Mouse (Mus musculus): ENCODE results near the gene Gsta1. TPM values are rescaled to one million over a fixed set of nuclear protein-coding genes. Genes with fewer than 3 reads are reported as not detected.
"Not testable (repeated sequence)": the region's sequence is repeated elsewhere in the genome, so short reads cannot be mapped to it uniquely, and the experiment has no call there.

The Gsta1 gene
- not detected in 2 replicates for polyA plus RNA-seq (2014; fragmentation: Nextera tagmentation; extraction: Ambion mirVana)

DNA sequence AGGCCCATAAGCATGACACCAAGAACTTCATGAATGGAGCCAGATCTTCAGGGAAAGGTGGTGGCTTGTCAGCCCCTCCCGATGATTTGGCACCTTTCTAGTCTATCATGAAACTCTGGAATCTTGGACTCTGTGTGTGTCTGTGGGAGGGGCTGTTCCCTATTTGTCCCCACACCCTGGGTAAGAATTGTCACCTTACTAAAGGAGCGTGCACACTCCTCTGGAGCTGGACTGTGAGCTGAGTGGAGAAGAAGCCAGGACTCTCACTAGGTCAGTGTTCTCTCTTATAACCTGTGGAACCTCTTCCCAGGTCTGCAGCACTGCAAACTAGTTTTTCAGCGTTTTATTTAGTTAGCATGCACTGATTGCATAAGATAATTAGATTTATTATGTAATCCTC, at the start of gene Gsta1:
Gsta1 (plus strand) TSS at position 196 of the 400 bp plus-strand sequence.
- H3K9me3 ChIP-seq (ENCODE audit: control insufficient read depth, low read length); H3K4me1 ChIP-seq (ENCODE audit: control insufficient read depth, insufficient read depth, low read length); H3K27me3 ChIP-seq (ENCODE audit: control insufficient read depth, insufficient read depth, low read length); H3K36me3 ChIP-seq (ENCODE audit: control insufficient read depth, insufficient read depth, low read length); H3K4me2 ChIP-seq (ENCODE audit: low read depth, low read length); H3K4me3 ChIP-seq (ENCODE audit: low read depth, low read length); H3K27ac ChIP-seq (ENCODE audit: low read depth, low read length); H3K9ac ChIP-seq (replicated peaks; ENCODE audit: low read depth, low read length); ATAC-seq (ENCODE audit: low read depth): not testable (repeated sequence)
- WGBS = 83% methylated on average over 1 of the region's 3 CpGs

DNA sequence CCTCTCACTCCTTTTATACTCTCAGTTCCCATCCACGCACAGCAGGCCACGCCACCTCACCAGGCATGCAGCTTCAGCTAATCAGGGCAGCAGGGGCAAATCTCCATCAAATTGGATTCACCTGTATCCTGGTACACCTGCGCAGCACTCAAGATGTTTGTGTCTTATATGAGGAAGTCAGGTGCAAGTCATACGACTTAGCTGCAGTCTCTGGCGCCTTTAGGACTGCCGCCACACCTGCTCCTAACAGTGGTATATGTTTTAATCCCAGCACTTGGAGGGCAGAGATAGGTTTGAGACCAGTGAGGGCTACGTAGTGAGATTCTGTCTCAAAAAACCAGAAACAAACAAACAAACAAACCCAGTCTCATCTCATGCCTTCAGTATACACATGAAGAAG, 48.0 kb upstream of the Gsta1 start, which contains the start of gene Gsta4:
Gsta4 (plus strand) TSS at position 301 of the 400 bp plus-strand sequence.
- H3K4me2 ChIP-seq (ENCODE audit: low read depth, low read length); H3K4me3 ChIP-seq (ENCODE audit: low read depth, low read length); ATAC-seq (ENCODE audit: low read depth); H3K36me3 ChIP-seq (ENCODE audit: control insufficient read depth, insufficient read depth, low read length); H3K9me3 ChIP-seq (ENCODE audit: control insufficient read depth, low read length); H3K27ac ChIP-seq (ENCODE audit: low read depth, low read length); H3K9ac ChIP-seq (replicated peaks; ENCODE audit: low read depth, low read length); H3K4me1 ChIP-seq (ENCODE audit: control insufficient read depth, insufficient read depth, low read length); H3K27me3 ChIP-seq (ENCODE audit: control insufficient read depth, insufficient read depth, low read length): not testable (repeated sequence)
- 98% methylated on average over 4 of the region's 7 CpGs for WGBS

DNA sequence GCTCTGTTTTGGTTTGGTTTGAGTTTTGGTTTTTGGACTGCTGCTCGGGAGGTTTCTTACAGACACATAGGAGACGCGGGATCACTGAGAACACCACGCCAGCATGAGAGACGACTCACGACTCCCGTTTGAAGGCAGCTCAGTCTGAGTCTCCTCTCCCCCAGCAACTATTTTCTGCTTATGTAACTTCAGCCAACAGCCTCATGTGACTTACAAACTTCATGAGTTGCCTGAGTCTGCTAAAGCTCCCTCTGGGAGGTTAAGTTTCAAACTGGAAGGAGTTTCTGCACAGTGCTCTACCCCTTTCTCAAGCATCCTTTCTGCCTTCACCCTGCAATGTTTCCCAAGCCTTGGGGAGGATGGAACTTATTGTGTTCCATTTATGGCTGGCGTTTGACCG, 44.8 kb upstream of the Gsta1 start:
- 91% methylated on average over 9 of the region's 9 CpGs for WGBS
- Histone ChIP-seq H3K36me3 (ENCODE audit: control insufficient read depth, insufficient read depth, low read length) (no peaks in the 10 kb centered on the region), H3K4me2 (ENCODE audit: low read depth, low read length) (no peak overlapping the region), H3K27me3 (ENCODE audit: control insufficient read depth, insufficient read depth, low read length) (no peaks in the 10 kb centered on the region), H3K4me3 (ENCODE audit: low read depth, low read length) (no peak overlapping the region), H3K27ac (ENCODE audit: low read depth, low read length) (no peak overlapping the region), H3K4me1 (ENCODE audit: control insufficient read depth, insufficient read depth, low read length) (peaks cover 3% of the 10 kb centered on the region; the same call in 1 of the 2 replicates), H3K9me3 (ENCODE audit: control insufficient read depth, low read length) (no peaks in the 10 kb centered on the region), H3K9ac (replicated peaks; ENCODE audit: low read depth, low read length) (no peak overlapping the region)
- ATAC-seq (ENCODE audit: low read depth) = no peak

DNA sequence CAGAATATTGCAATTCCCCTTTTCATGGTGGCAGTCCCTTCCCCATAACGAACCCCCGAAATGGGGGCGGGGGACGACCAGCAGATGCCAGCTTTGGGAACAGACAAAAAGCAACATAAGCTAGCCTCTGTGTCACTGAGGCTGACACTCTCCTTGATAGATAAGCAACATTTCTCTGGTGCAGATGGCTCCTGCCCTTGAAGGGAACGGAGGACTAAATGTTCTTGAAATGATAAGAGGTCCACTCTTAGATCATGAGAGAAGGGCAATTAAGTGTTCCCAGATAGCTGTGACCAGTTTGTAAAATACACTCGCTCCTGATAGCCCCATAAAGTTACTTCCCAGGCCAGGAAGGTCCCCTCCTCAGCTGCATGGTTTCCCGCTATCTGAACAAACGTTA, 41.5 kb upstream of the Gsta1 start:
- 82% methylated on average over 8 of the region's 8 CpGs for WGBS
- no peak overlapping the region for H3K9ac ChIP-seq (replicated peaks; ENCODE audit: low read depth, low read length)
- no peak for ATAC-seq (ENCODE audit: low read depth)

DNA sequence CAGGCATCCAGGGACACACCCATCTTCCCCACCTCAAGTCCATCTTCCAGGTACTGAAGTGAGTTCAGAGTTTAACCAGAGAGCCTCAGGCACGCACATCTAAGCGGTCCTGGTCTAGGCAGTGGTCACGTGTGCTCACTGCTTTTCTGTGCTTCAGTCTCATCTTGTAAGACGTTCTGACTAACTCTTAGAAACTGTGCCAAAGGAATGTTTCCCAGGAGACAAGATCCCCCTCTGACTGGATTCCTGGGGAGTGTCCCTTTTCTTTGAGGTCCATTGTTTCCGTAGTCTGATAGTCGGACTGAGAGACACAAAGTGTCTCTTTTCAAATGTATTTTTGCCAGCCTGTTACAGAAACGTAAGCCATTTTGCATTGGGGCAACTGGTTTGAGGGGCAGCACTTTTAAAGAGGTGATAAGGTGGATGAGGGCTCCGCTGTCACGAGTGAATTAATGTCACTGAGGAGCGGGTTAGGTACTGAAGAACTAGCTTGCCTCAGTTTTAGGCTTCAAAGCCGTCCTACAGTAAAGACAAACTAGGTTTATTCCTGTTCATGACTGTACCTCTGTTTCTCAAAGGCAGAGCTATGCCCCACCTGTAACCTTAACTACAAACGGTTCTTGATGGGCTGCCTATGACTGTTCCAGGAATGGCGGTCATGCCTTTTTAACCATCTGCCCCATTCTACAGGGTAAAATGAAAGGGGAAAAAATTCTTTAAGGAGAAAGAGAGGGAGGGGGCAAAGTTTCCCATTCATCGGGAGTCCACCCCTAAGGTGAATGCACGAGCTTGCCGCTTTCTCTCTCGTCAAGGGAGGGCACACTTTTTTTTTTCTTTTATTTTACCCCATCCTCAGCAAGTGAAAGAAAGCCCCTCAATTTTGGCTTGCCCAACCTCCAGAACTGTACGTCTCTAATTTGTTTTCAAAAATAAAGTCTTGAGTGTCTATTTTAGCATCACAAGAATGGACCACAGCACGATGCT, 39.5 kb upstream of the Gsta1 start:
- Histone ChIP-seq H3K4me1 (ENCODE audit: control insufficient read depth, insufficient read depth, low read length) (peaks cover 8% of the 10 kb centered on the region; the same call in 1 of the 2 replicates), H3K4me3 (ENCODE audit: low read depth, low read length) (peak overlapping the region; percentile 32), H3K9ac (replicated peaks; ENCODE audit: low read depth, low read length) (no peak overlapping the region; the same call in 1 of the 2 replicates), H3K4me2 (ENCODE audit: low read depth, low read length) (peak overlapping the region; percentile 62), H3K27ac (ENCODE audit: low read depth, low read length) (no peak overlapping the region), H3K27me3 (ENCODE audit: control insufficient read depth, insufficient read depth, low read length) (no peaks in the 10 kb centered on the region), H3K36me3 (ENCODE audit: control insufficient read depth, insufficient read depth, low read length) (no peaks in the 10 kb centered on the region), H3K9me3 (ENCODE audit: control insufficient read depth, low read length) (no peaks in the 10 kb centered on the region)
- ATAC-seq (ENCODE audit: low read depth) = peak; percentile 38; the same call in 1 of the 2 replicates
- 1% methylated on average over 19 of the region's 19 CpGs for WGBS

More for the DNA sequence above, 41.5 kb upstream of the Gsta1 start:
- Histone ChIP-seq H3K36me3 (ENCODE audit: control insufficient read depth, insufficient read depth, low read length) (no peaks in the 10 kb centered on the region), H3K4me1 (ENCODE audit: control insufficient read depth, insufficient read depth, low read length) (peaks cover 8% of the 10 kb centered on the region; the same call in 1 of the 2 replicates), H3K27ac (ENCODE audit: low read depth, low read length) (no peak overlapping the region), H3K9me3 (ENCODE audit: control insufficient read depth, low read length) (no peaks in the 10 kb centered on the region), H3K4me3 (ENCODE audit: low read depth, low read length) (no peak overlapping the region), H3K4me2 (ENCODE audit: low read depth, low read length) (no peak overlapping the region), H3K27me3 (ENCODE audit: control insufficient read depth, insufficient read depth, low read length) (no peaks in the 10 kb centered on the region)

DNA sequence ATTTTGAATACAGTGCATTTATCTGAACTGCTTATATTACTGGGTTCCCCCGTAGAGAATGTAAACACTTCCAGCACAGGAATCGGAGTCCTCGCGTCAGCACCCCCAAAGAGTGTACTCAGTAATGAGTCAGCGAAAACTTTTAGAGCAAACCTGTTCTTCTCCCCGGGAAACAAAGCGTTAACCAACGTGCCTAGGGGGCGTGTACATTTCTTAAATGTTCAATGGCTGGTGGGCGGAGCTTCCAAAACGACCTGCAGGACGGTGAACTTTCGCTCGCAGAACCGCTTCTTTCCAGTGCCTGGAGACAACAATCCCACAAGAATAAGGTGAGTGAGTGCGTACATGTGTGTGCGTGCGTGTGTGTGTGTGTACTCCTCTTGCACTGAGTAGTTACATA, 38.7 kb upstream of the Gsta1 start:
- H3K36me3 ChIP-seq (ENCODE audit: control insufficient read depth, insufficient read depth, low read length) = no peaks in the 10 kb centered on the region
- under 1% methylated on average over 18 of the region's 18 CpGs for WGBS
- H3K27me3 ChIP-seq (ENCODE audit: control insufficient read depth, insufficient read depth, low read length) = no peaks in the 10 kb centered on the region
- H3K4me3 ChIP-seq (ENCODE audit: low read depth, low read length) = peak overlapping the region; percentile 32
- ATAC-seq (ENCODE audit: low read depth) = peak; percentile 36; the same call in 1 of the 2 replicates
- peak overlapping the region; percentile 62 for H3K4me2 ChIP-seq (ENCODE audit: low read depth, low read length)
- H3K9ac ChIP-seq (replicated peaks; ENCODE audit: low read depth, low read length) = no peak overlapping the region; the same call in 1 of the 2 replicates
- no peaks in the 10 kb centered on the region for H3K9me3 ChIP-seq (ENCODE audit: control insufficient read depth, low read length)
- H3K27ac ChIP-seq (ENCODE audit: low read depth, low read length) = no peak overlapping the region
- peaks cover 8% of the 10 kb centered on the region; the same call in 1 of the 2 replicates for H3K4me1 ChIP-seq (ENCODE audit: control insufficient read depth, insufficient read depth, low read length)

DNA sequence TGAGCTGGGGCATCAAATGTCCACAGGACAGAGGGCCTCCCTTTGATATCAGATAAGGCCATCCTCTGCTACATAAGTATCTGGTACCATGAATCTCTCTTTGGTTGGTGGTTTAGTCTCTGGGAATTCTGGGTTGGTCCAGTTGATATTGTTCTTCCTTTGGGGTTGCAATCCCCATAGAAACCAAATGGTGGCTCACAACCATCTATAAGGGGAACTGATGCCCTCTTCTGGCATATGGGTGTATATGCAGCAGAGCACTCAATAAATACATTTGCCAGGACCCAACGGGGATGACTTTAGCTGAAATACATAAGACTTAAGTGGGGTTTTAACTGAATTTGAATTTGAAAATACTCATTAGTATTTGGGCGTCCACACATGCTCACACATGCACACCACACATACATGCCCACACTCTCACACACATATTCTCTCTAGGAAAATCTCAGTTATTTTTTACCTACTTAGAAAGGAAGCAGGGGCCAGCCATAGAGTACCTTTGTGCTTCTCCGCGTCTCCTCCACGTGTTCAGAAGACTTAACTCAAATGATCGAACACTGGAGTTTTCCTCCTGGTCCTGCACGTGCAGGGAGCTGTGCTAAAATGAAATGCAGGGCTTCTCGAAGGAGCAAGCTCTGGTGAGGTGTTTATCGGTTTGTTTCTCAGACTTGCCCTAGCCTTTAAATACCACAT, 36.4 kb upstream of the Gsta1 start:
- peak; percentile 31; the same call in 1 of the 2 replicates for ATAC-seq (ENCODE audit: low read depth)
- Histone ChIP-seq H3K4me3 (ENCODE audit: low read depth, low read length) (no peak overlapping the region), H3K9ac (replicated peaks; ENCODE audit: low read depth, low read length) (no peak overlapping the region), H3K4me1 (ENCODE audit: control insufficient read depth, insufficient read depth, low read length) (peaks cover 8% of the 10 kb centered on the region; the same call in 1 of the 2 replicates), H3K36me3 (ENCODE audit: control insufficient read depth, insufficient read depth, low read length) (no peaks in the 10 kb centered on the region), H3K27ac (ENCODE audit: low read depth, low read length) (no peak overlapping the region), H3K4me2 (ENCODE audit: low read depth, low read length) (no peak overlapping the region), H3K27me3 (ENCODE audit: control insufficient read depth, insufficient read depth, low read length) (no peaks in the 10 kb centered on the region), H3K9me3 (ENCODE audit: control insufficient read depth, low read length) (no peaks in the 10 kb centered on the region)
- 49% methylated on average over 9 of the region's 9 CpGs for WGBS

DNA sequence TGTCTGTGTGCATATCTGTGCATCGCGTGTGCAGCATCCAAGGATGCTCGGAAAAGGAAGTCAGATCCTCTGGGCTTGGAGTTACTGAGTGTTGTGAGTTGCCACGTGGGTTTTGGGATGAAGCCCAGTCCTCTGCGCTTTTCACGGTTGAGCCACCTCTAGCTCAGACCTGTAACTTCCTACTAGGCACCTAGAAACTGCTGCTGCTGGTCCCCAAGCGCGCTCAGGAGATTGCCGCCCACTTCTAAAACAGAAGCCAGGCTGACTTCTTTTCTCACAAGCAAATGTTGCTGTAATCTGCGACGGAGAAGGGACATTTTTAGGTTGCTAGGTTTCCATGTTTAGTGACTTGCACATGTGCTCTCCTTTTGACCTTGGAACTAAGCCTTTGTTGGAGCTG, 35.4 kb upstream of the Gsta1 start:
- Histone ChIP-seq H3K9me3 (ENCODE audit: control insufficient read depth, low read length) (no peaks in the 10 kb centered on the region), H3K4me3 (ENCODE audit: low read depth, low read length) (no peak overlapping the region), H3K27me3 (ENCODE audit: control insufficient read depth, insufficient read depth, low read length) (no peaks in the 10 kb centered on the region), H3K36me3 (ENCODE audit: control insufficient read depth, insufficient read depth, low read length) (no peaks in the 10 kb centered on the region), H3K9ac (replicated peaks; ENCODE audit: low read depth, low read length) (no peak overlapping the region), H3K27ac (ENCODE audit: low read depth, low read length) (no peak overlapping the region), H3K4me2 (ENCODE audit: low read depth, low read length) (no peak overlapping the region), H3K4me1 (ENCODE audit: control insufficient read depth, insufficient read depth, low read length) (peaks cover 8% of the 10 kb centered on the region; the same call in 1 of the 2 replicates)
- ATAC-seq (ENCODE audit: low read depth) = no peak
- WGBS = 85% methylated on average over 11 of the region's 11 CpGs
